Mouse (Mus musculus): Measurements from ENCODE around the gene Hook1. TPM values are rescaled to one million over a fixed set of nuclear protein-coding genes. Genes with fewer than 3 reads are reported as not detected.
"Not testable (repeated sequence)": the region's sequence is repeated elsewhere in the genome, so short reads cannot be mapped to it uniquely, and the experiment has no call there.

The Hook1 gene
- polyA plus RNA-seq, 1 experiment from 2014 or later, result 94.3 TPM

DNA sequence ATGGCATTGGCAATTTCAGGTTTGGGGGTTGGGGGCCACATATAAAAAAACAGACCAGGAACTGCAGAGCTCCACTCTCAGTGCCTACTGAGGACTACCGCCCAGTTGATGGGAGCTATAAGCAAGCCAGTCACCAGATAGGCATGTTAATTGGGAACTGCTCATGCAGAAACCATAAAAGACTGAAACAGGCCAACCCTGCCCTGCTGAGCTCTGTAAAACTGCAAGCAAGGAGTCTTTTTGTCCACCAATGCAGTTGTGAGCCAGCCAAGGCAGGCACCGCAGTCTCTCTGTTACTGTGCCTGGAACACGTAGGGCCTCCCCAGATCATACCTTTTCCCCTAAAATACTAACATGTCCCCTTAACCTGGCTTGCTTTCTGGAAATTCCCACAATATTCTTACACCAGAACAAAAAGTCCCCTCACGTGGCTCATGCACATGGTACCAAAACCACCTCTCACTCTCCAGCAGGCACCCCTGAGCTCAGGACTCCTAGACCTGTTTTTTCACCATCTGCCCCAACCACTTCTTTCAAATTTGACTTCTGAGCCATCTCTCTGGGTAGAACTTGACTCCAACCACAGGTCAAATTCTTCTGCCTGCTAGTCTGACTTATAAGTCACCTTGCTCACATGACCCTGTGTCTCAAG is 32.5 kb upstream of the Hook1 start:
- ATAC-seq (ENCODE audit: low FRiP score, low TSS enrichment) (no peak), DNase-seq (no peak)
- H3K36me3 ChIP-seq (ENCODE audit: control insufficient read depth, insufficient read depth, low read length), result no peaks in the 10 kb centered on the region
- 82% methylated on average over 4 of the region's 4 CpGs for WGBS
- no peak overlapping the region for H3K4me3 ChIP-seq (replicated peaks; ENCODE audit: low read depth, low read length)
- no peak overlapping the region for H3K27ac ChIP-seq (replicated peaks; ENCODE audit: low read depth, low read length)
- no peak overlapping the region for H3K4me2 ChIP-seq (ENCODE audit: low read length)
- no peak overlapping the region for H3K9ac ChIP-seq (replicated peaks; ENCODE audit: low read length)
- H3K4me1 ChIP-seq (ENCODE audit: control insufficient read depth, insufficient read depth, low read length), result no peaks in the 10 kb centered on the region
- H3K9me3 ChIP-seq (ENCODE audit: control insufficient read depth, low read length), result no peaks in the 10 kb centered on the region
- H3K27me3 ChIP-seq (ENCODE audit: control insufficient read depth, insufficient read depth, low read length), result no peaks in the 10 kb centered on the region

DNA sequence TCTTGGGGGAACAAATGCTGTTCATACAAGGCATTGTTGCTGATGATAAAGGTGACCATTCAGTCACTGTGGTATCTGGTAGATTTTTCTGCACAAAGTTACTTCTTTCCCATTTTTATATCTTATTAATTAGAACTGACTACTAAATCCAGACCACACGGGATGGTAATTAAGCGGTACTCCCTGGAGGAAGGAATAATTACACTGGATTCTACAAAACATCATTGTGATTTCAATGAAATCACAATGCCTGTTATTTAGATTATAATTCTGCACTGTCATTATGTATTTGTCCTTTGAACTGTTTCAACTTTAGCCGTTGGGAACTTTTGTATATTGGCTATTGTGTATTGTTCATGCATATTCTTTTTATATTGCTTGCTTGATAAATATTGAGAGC is 28.3 kb upstream of the Hook1 start:
- H3K4me1 ChIP-seq (ENCODE audit: control insufficient read depth, insufficient read depth, low read length), result no peaks in the 10 kb centered on the region
- H3K27me3 ChIP-seq (ENCODE audit: control insufficient read depth, insufficient read depth, low read length), result no peaks in the 10 kb centered on the region
- DNase-seq, result no peak
- no peak for ATAC-seq (ENCODE audit: low FRiP score, low TSS enrichment)
- H3K9me3 ChIP-seq (ENCODE audit: control insufficient read depth, low read length), result no peaks in the 10 kb centered on the region
- H3K4me2 ChIP-seq (ENCODE audit: low read length), result no peak overlapping the region
- H3K9ac ChIP-seq (replicated peaks; ENCODE audit: low read length), result no peak overlapping the region
- no peak overlapping the region for H3K27ac ChIP-seq (replicated peaks; ENCODE audit: low read depth, low read length)
- 73% methylated on average over 3 of the region's 3 CpGs for WGBS
- no peaks in the 10 kb centered on the region for H3K36me3 ChIP-seq (ENCODE audit: control insufficient read depth, insufficient read depth, low read length)
- H3K4me3 ChIP-seq (replicated peaks; ENCODE audit: low read depth, low read length), result no peak overlapping the region

DNA sequence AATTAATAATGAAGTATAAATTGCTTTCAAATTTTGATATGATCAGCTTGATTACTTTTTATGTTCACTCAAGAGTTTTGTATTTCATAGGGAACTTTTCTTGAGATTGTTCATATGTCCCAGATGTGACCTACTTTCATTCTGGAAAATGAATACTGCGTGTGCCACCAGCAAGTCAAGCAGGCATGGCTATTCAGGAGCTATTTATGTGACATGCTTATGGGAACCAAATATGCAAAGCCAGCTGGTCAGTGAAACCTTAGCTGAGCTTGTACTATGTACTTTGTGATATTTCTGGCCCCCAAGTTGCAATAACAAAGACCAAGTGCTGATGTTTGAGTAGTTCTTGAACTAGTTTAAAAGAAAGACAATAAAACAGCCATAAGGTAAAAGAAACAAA is 19.1 kb upstream of the Hook1 start:
- H3K27me3 ChIP-seq (ENCODE audit: control insufficient read depth, insufficient read depth, low read length), result no peaks in the 10 kb centered on the region
- no peak overlapping the region for H3K27ac ChIP-seq (replicated peaks; ENCODE audit: low read depth, low read length)
- DNase-seq, result no peak
- H3K36me3 ChIP-seq (ENCODE audit: control insufficient read depth, insufficient read depth, low read length), result no peaks in the 10 kb centered on the region
- no peak overlapping the region for H3K4me3 ChIP-seq (replicated peaks; ENCODE audit: low read depth, low read length)
- H3K9ac ChIP-seq (replicated peaks; ENCODE audit: low read length), result no peak overlapping the region
- ATAC-seq (ENCODE audit: low FRiP score, low TSS enrichment), result no peak
- H3K4me1 ChIP-seq (ENCODE audit: control insufficient read depth, insufficient read depth, low read length), result no peaks in the 10 kb centered on the region
- 85% methylated on average over 1 of the region's 1 CpGs for WGBS
- no peak overlapping the region for H3K4me2 ChIP-seq (ENCODE audit: low read length)
- no peaks in the 10 kb centered on the region for H3K9me3 ChIP-seq (ENCODE audit: control insufficient read depth, low read length)

GRCm38 (mm10) chr4:95953328-95953727 is 13.7 kb upstream of the Hook1 start:
- DNase-seq (no peak), ATAC-seq (ENCODE audit: low FRiP score, low TSS enrichment) (no peak)
- Histone ChIP-seq H3K27ac (replicated peaks; ENCODE audit: low read depth, low read length) (no peak overlapping the region), H3K4me2 (ENCODE audit: low read length) (no peak overlapping the region), H3K4me1 (ENCODE audit: control insufficient read depth, insufficient read depth, low read length) (no peaks in the 10 kb centered on the region), H3K9ac (replicated peaks; ENCODE audit: low read length) (no peak overlapping the region), H3K4me3 (replicated peaks; ENCODE audit: low read depth, low read length) (no peak overlapping the region), H3K27me3 (ENCODE audit: control insufficient read depth, insufficient read depth, low read length) (no peaks in the 10 kb centered on the region), H3K36me3 (ENCODE audit: control insufficient read depth, insufficient read depth, low read length) (no peaks in the 10 kb centered on the region), H3K9me3 (ENCODE audit: control insufficient read depth, low read length) (no peaks in the 10 kb centered on the region)

- H3K27me3 ChIP-seq (ENCODE audit: control insufficient read depth, insufficient read depth, low read length); H3K27ac ChIP-seq (replicated peaks; ENCODE audit: low read depth, low read length); H3K4me3 ChIP-seq (replicated peaks; ENCODE audit: low read depth, low read length); H3K9ac ChIP-seq (replicated peaks; ENCODE audit: low read length); DNase-seq; ATAC-seq (ENCODE audit: low FRiP score, low TSS enrichment); H3K4me1 ChIP-seq (ENCODE audit: control insufficient read depth, insufficient read depth, low read length); H3K4me2 ChIP-seq (ENCODE audit: low read length); H3K36me3 ChIP-seq (ENCODE audit: control insufficient read depth, insufficient read depth, low read length); H3K9me3 ChIP-seq (ENCODE audit: control insufficient read depth, low read length): not testable (repeated sequence)
- 96% methylated on average over 17 of the region's 17 CpGs for WGBS
These were observed 15.2 kb downstream of the Hook1 start for GRCm38 (mm10) chr4:95982221-95982620.

DNA sequence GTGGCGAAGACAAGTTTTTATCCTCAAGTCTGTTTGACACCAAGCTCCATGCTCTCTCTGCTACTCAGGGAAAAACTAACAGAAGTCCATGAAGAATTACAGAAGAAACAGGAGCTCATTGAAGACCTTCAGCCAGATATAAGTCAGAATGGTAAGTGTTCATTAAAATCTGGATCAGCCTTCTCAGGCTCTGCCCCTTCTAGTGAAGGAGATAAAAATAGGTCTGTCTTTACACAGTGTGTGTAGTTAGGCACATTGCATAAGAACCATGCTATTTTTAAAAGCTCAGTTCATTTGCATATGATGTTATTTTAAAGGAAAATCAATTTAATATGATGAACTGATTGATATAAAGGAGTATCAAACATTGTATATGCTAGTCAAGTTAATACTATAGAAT is 49.8 kb downstream of the Hook1 start:
- no peaks in the 10 kb centered on the region for H3K9me3 ChIP-seq (ENCODE audit: control insufficient read depth, low read length)
- H3K4me1 ChIP-seq (ENCODE audit: control insufficient read depth, insufficient read depth, low read length), result no peaks in the 10 kb centered on the region
- no peak overlapping the region for H3K4me3 ChIP-seq (replicated peaks; ENCODE audit: low read depth, low read length)
- ATAC-seq (ENCODE audit: low FRiP score, low TSS enrichment) (no peak), DNase-seq (no peak)
- no peak overlapping the region for H3K9ac ChIP-seq (replicated peaks; ENCODE audit: low read length)
- 98% methylated on average over 1 of the region's 1 CpGs for WGBS
- H3K36me3 ChIP-seq (ENCODE audit: control insufficient read depth, insufficient read depth, low read length), result peaks cover 34% of the 10 kb centered on the region
- no peak overlapping the region for H3K27ac ChIP-seq (replicated peaks; ENCODE audit: low read depth, low read length)
- no peaks in the 10 kb centered on the region for H3K27me3 ChIP-seq (ENCODE audit: control insufficient read depth, insufficient read depth, low read length)
- no peak overlapping the region for H3K4me2 ChIP-seq (ENCODE audit: low read length)

GRCm38 (mm10) chr4:96022803-96023202 is 55.8 kb downstream of the Hook1 start:
- no peaks in the 10 kb centered on the region for H3K27me3 ChIP-seq (ENCODE audit: control insufficient read depth, insufficient read depth, low read length)
- H3K4me2 ChIP-seq (ENCODE audit: low read length), result no peak overlapping the region
- H3K9ac ChIP-seq (replicated peaks; ENCODE audit: low read length), result no peak overlapping the region
- H3K9me3 ChIP-seq (ENCODE audit: control insufficient read depth, low read length), result no peaks in the 10 kb centered on the region
- DNase-seq, result peak; percentile 43
- peaks cover 24% of the 10 kb centered on the region for H3K36me3 ChIP-seq (ENCODE audit: control insufficient read depth, insufficient read depth, low read length)
- no peaks in the 10 kb centered on the region for H3K4me1 ChIP-seq (ENCODE audit: control insufficient read depth, insufficient read depth, low read length)
- no peak for ATAC-seq (ENCODE audit: low FRiP score, low TSS enrichment)
- H3K27ac ChIP-seq (replicated peaks; ENCODE audit: low read depth, low read length), result no peak overlapping the region
- H3K4me3 ChIP-seq (replicated peaks; ENCODE audit: low read depth, low read length), result no peak overlapping the region

- Histone ChIP-seq H3K36me3 (ENCODE audit: control insufficient read depth, insufficient read depth, low read length) (0 out of 2 replicates have a peak, but pooled peaks cover 2% of the 10 kb centered on the region), H3K27me3 (ENCODE audit: control insufficient read depth, insufficient read depth, low read length) (no peaks in the 10 kb centered on the region), H3K4me1 (ENCODE audit: control insufficient read depth, insufficient read depth, low read length) (no peaks in the 10 kb centered on the region), H3K9me3 (ENCODE audit: control insufficient read depth, low read length) (no peaks in the 10 kb centered on the region), H3K4me2 (ENCODE audit: low read length) (no peak overlapping the region), H3K27ac (replicated peaks; ENCODE audit: low read depth, low read length) (no peak overlapping the region), H3K9ac (replicated peaks; ENCODE audit: low read length) (no peak overlapping the region), H3K4me3 (replicated peaks; ENCODE audit: low read depth, low read length) (no peak overlapping the region)
- WGBS, result 81% methylated on average over 1 of the region's 1 CpGs
- DNase-seq (no peak), ATAC-seq (ENCODE audit: low FRiP score, low TSS enrichment) (no peak)
These were observed 61.4 kb downstream of the Hook1 start for GRCm38 (mm10) chr4:96028412-96028811.

- no peak overlapping the region for H3K27ac ChIP-seq (replicated peaks; ENCODE audit: low read depth, low read length)
- no peaks in the 10 kb centered on the region for H3K9me3 ChIP-seq (ENCODE audit: control insufficient read depth, low read length)
- H3K4me2 ChIP-seq (ENCODE audit: low read length), result no peak overlapping the region
- H3K27me3 ChIP-seq (ENCODE audit: control insufficient read depth, insufficient read depth, low read length), result no peaks in the 10 kb centered on the region
- WGBS, result 90% methylated on average over 2 of the region's 2 CpGs
- ATAC-seq (ENCODE audit: low FRiP score, low TSS enrichment), result no peak
- H3K4me1 ChIP-seq (ENCODE audit: control insufficient read depth, insufficient read depth, low read length), result no peaks in the 10 kb centered on the region
- DNase-seq, result no peak
- H3K9ac ChIP-seq (replicated peaks; ENCODE audit: low read length), result no peak overlapping the region
- H3K36me3 ChIP-seq (ENCODE audit: control insufficient read depth, insufficient read depth, low read length), result no peaks in the 10 kb centered on the region
- H3K4me3 ChIP-seq (replicated peaks; ENCODE audit: low read depth, low read length), result no peak overlapping the region
These were observed 93.1 kb downstream of the Hook1 start for GRCm38 (mm10) chr4:96060106-96060505.

Measured in midbrain, embryonic 14.5 days (tissue).